Mouse (Mus musculus) erythroblast, embryonic 14.5 days (primary cell): ENCODE data around the gene Fubp1.

Source experiments
- GATA1 ChIP-seq: IDR thresholded peaks from 2 replicates; pipeline ENCODE4 v1.6.1; 2012; ENCODE audit warnings: low read length, inconsistent platforms, mixed read lengths
- TAL1 ChIP-seq: IDR thresholded peaks from 3 replicates; pipeline ENCODE4 v1.6.1; 2012; ENCODE audit warnings: low read length, inconsistent platforms, mixed read lengths

DNA sequence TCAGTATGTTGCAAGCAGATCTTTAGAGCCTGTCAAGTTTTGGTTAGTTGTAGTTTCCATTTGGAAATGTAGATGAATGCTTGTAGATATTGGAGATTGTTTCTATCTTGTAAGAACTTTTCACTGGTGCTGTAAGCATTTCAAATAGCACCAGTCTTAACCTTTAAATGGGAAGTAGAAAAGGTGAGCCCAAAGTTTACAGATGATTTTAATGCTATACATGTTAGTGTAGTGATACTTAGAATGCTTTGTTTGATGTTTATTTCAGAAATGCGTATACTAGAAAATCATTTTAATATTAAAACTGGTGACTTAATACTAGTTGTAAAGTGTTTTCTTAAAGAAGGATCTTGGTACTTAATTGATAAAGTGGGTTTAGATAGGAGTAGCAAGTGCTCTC is 25.6 kb downstream of the Fubp1 start:
- TF ChIP-seq GATA1, result no peak
- TF ChIP-seq TAL1, result no peak
